Mouse (Mus musculus) hindbrain, embryonic 16.5 days (tissue): ENCODE measurements around the gene Sfi1. TPM values are rescaled to one million over a fixed set of nuclear protein-coding genes. Genes with fewer than 3 reads are reported as not detected.
"Not testable (repeated sequence)": the region's sequence is repeated elsewhere in the genome, so short reads cannot be mapped to it uniquely, and the experiment has no call there.

Experiments
- ATAC-seq: fragments of 200-750 bp; cut with Nextera tagmentation; 2 replicates; pipeline ENCODE4 v1.8.0; 2017; ENCODE audit warnings: moderate TSS enrichment, moderate library complexity
- H3K27ac ChIP-seq: fragments of 300-500 bp; sonication (generic); 2 replicates; pipeline ENCODE4 v1.5.1; 2014; ENCODE audit warnings: low read depth, mild to moderate bottlenecking, control low read depth, low read length, moderate library complexity
- H3K27me3 ChIP-seq: fragments of 300-500 bp; sonication (generic); replicated peaks from 2 replicates; pipeline ENCODE4 v1.6.1; 2014; ENCODE audit warnings: low read length; ENCODE audit not compliant: control insufficient read depth, insufficient read depth
- H3K36me3 ChIP-seq: fragments of 300-500 bp; sonication (generic); 2 replicates; pipeline ENCODE4 v1.6.1; 2014; ENCODE audit warnings: mild to moderate bottlenecking, low read length, moderate library complexity, mixed read lengths; ENCODE audit not compliant: control insufficient read depth, insufficient read depth
- H3K4me1 ChIP-seq: fragments of 300-500 bp; sonication (generic); 2 replicates; pipeline ENCODE4 v1.6.1; 2014; ENCODE audit warnings: low read depth, low read length; ENCODE audit not compliant: control insufficient read depth, insufficient read depth
- H3K4me2 ChIP-seq: fragments of 300-500 bp; sonication (generic); 2 replicates; pipeline ENCODE4 v1.6.1; 2014; ENCODE audit warnings: mild to moderate bottlenecking, low read length, control low read depth, moderate library complexity
- H3K4me3 ChIP-seq: fragments of 300-500 bp; sonication (generic); 2 replicates; pipeline ENCODE4 v1.5.1; 2014; ENCODE audit warnings: mild to moderate bottlenecking, low read length, control low read depth, moderate library complexity
- H3K9ac ChIP-seq: fragments of 300-500 bp; sonication (generic); 2 replicates; pipeline ENCODE4 v1.6.1; 2014; ENCODE audit warnings: low read depth, mild to moderate bottlenecking, control low read depth, low read length, moderate library complexity
- H3K9me3 ChIP-seq: fragments of 300-500 bp; sonication (generic); 2 replicates; pipeline ENCODE4 v1.6.1; 2014; ENCODE audit warnings: mild to moderate bottlenecking, low read length, moderate library complexity; ENCODE audit not compliant: control insufficient read depth
- WGBS: fragments of 180-500 bp; shearing (Covaris S2); extraction: QIAGEN DNeasy Blood & Tissue Kit; methylation state at CpG from one replicate; pipeline ENCODE4 v1.1.7; 2014; 5-methylcytosine and 5-hydroxymethylcytosine counted together
- polyA plus RNA-seq: library from polyadenylated mRNA; unstranded; fragments of >200 nt; fragmentation: Nextera tagmentation; extraction: Ambion mirVana; gene quantifications from 2 replicates; pipeline ENCODE4 v1.2.1, GENCODE M21; 2015

Gene Sfi1
- polyA plus RNA-seq, 1 experiment from 2014 or later: 14.3 TPM

- not testable (repeated sequence) for H3K9me3 ChIP-seq
- 85% methylated on average over 1 of the region's 1 CpGs for WGBS
- ATAC-seq: peak; percentile 31
Observed at GRCm38 (mm10) chr11:3153666-3154397, 39.4 kb downstream of the Sfi1 start.

DNA sequence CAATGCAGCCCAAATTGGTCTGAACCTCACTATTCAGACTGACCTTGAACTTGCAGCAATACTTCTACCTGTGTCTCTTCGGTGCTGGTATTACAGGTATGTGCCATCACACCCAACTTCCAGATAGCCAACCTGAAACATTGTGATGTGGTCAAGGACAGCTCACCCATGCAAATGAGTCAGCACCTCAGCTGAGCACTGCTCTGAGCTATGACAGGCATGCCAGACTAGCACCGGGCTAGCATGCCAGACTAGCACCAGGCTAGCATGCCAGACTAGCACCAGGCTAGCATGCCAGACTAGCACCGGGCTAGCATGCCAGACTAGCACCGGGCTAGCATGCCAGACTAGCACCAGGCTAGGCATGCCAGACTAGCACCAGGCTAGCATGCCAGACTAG, 41.9 kb downstream of the Sfi1 start:
- H3K36me3 ChIP-seq, H3K27me3 ChIP-seq, H3K4me3 ChIP-seq, H3K4me2 ChIP-seq, H3K27ac ChIP-seq, H3K9me3 ChIP-seq, H3K4me1 ChIP-seq, H3K9ac ChIP-seq: not testable (repeated sequence)
- WGBS: 92% methylated on average over 4 of the region's 4 CpGs
- peak; percentile 50; the same call in 1 of the 2 replicates for ATAC-seq

More at GRCm38 (mm10) chr11:3153666-3154397, 39.4 kb downstream of the Sfi1 start:
- not testable (repeated sequence) for H3K4me3 ChIP-seq, H3K27me3 ChIP-seq, H3K4me2 ChIP-seq, H3K9ac ChIP-seq, H3K27ac ChIP-seq, H3K36me3 ChIP-seq, H3K4me1 ChIP-seq

- not testable (repeated sequence) for ATAC-seq, H3K27ac ChIP-seq, H3K4me1 ChIP-seq, H3K9ac ChIP-seq, H3K9me3 ChIP-seq, H3K4me3 ChIP-seq, H3K4me2 ChIP-seq, H3K36me3 ChIP-seq, H3K27me3 ChIP-seq
- WGBS: 97% methylated on average over 12 of the region's 12 CpGs
Observed at GRCm38 (mm10) chr11:3150677-3151003, 42.6 kb downstream of the Sfi1 start.

DNA sequence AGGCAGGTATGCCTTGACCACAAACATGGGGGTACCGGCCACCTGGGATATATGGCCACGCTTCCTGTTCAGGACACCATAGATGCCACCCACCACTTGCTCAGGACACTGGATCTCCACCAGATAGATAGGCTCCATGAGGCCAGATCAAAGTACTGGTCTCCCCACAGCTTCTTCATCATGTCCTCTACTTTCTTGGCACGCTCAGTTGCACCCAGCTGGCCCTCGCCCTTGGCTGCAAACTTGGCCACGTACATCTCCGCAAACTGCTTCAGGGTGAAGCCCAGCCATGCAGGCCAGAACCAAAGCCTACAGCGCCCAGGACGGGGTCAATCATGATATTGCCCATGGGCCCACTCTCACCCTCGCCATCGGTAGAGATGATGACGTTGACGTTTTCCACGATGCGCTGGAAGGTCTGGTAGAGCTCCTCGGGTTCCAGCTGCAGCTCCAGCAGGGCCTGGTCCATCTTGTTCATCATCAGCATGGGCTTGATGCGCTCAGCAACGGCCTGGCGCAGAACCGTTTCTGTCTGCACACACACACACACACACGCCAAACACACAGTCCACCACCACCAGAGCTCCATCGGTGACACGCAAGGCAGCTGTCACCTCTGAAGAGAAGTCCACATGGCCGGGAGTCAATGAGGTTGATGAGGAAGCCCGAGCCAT, 43.1 kb downstream of the Sfi1 start:
- WGBS: 96% methylated on average over 18 of the region's 24 CpGs
- not testable (repeated sequence) for H3K4me3 ChIP-seq, H3K9me3 ChIP-seq, H3K27me3 ChIP-seq, H3K4me1 ChIP-seq, H3K27ac ChIP-seq, ATAC-seq, H3K9ac ChIP-seq, H3K36me3 ChIP-seq, H3K4me2 ChIP-seq

DNA sequence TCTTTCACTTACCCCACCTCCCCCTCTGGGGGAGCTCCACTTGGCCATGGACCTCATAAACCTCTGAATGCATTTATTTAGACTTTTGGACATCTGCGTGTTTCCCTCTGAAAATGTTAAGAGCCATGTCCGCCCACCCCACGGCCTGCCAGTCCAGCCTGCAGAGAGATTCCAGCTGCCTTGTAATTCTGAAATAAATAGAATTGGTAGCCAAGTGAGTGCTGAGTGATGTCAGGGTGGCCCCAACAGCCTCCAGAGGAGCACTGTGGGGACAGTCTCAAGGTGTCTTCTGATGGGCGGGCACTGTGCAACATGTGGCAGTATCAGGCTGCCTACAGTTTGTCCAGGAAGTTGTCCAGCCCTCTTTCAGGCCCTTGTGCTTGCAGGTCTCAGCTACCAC, 43.8 kb downstream of the Sfi1 start:
- H3K9ac ChIP-seq, H3K4me2 ChIP-seq, H3K4me3 ChIP-seq, H3K27ac ChIP-seq, H3K4me1 ChIP-seq, H3K36me3 ChIP-seq, H3K9me3 ChIP-seq, H3K27me3 ChIP-seq, ATAC-seq: not testable (repeated sequence)
- 100% methylated on average over 4 of the region's 4 CpGs for WGBS

DNA sequence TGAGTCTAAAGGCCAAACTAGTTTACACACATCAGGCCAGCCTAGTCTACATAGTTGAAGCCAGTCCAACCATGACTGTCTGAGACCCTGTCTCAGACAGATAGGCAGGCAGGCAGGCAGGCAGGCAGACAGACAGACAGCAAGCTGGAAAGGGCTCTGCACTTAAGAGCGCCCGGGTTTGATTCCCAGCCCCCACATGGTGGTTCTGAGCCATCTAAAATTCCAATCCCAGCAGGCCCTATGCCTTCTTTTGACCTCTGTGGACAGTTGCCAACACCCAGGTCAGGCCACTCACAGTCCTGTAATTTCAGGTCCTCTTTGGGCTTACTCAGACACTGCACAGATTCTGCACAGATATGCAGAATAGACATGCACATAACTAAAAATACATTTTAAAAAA, 46.5 kb downstream of the Sfi1 start:
- ATAC-seq, H3K27ac ChIP-seq, H3K9me3 ChIP-seq, H3K36me3 ChIP-seq, H3K9ac ChIP-seq, H3K27me3 ChIP-seq, H3K4me3 ChIP-seq, H3K4me1 ChIP-seq, H3K4me2 ChIP-seq: not testable (repeated sequence)
- 76% methylated on average over 2 of the region's 2 CpGs for WGBS

GRCm38 (mm10) chr11:3145359-3146165, 47.7 kb downstream of the Sfi1 start:
- WGBS: 74% methylated on average over 7 of the region's 9 CpGs
- not testable (repeated sequence) for H3K4me1 ChIP-seq

GRCm38 (mm10) chr11:3143984-3144383, 49.3 kb downstream of the Sfi1 start:
- H3K4me2 ChIP-seq, H3K36me3 ChIP-seq, ATAC-seq, H3K27ac ChIP-seq, H3K9ac ChIP-seq, H3K9me3 ChIP-seq, H3K4me3 ChIP-seq, H3K4me1 ChIP-seq, H3K27me3 ChIP-seq: not testable (repeated sequence)
- WGBS: 75% methylated on average over 3 of the region's 3 CpGs

More at GRCm38 (mm10) chr11:3145359-3146165, 47.7 kb downstream of the Sfi1 start:
- H3K36me3 ChIP-seq, H3K4me3 ChIP-seq, H3K27me3 ChIP-seq, H3K27ac ChIP-seq, H3K4me2 ChIP-seq, H3K9me3 ChIP-seq, H3K9ac ChIP-seq, ATAC-seq: not testable (repeated sequence)

- H3K27ac ChIP-seq, H3K9me3 ChIP-seq, H3K36me3 ChIP-seq, H3K4me3 ChIP-seq, H3K4me2 ChIP-seq, H3K27me3 ChIP-seq, H3K4me1 ChIP-seq, H3K9ac ChIP-seq: not testable (repeated sequence)
- WGBS: 84% methylated on average over 4 of the region's 5 CpGs
- ATAC-seq: peak; percentile 71
Observed at GRCm38 (mm10) chr11:3142413-3142812, 50.9 kb downstream of the Sfi1 start.
